Mouse (Mus musculus) ES-E14 (cell line): ENCODE measurements around the gene Ngrn. TPM values are rescaled to one million over a fixed set of nuclear protein-coding genes. Genes with fewer than 3 reads are reported as not detected.

Source experiments
- DNase-seq: peaks from one replicate; pipeline ENCODE4 v3.0.0-alpha.2; 2013; ENCODE audit warnings: low read depth, low spot score
- H3K27ac ChIP-seq: 2 replicates; pipeline ENCODE4 v1.5.1; 2012; ENCODE audit warnings: low read depth, mild to moderate bottlenecking, low read length, moderate library complexity, mixed read lengths; ENCODE audit not compliant: poor library complexity, insufficient read depth, severe bottlenecking
- H3K36me3 ChIP-seq: 2 replicates; pipeline ENCODE4 v1.6.1; 2012; ENCODE audit warnings: mild to moderate bottlenecking, low read length, moderate library complexity, mixed read lengths; ENCODE audit not compliant: control insufficient read depth, poor library complexity, insufficient read depth, severe bottlenecking
- H3K4me1 ChIP-seq, 2 experiments: fragments of 150-350 bp in 1 of 2; sonication (generic) in 1 of 2; 2 replicates each; pipeline ENCODE4 v1.6.1; 2012; ENCODE audit warnings: low read length in 2 of 2, mild to moderate bottlenecking in 1 of 2, mixed read lengths in 1 of 2; ENCODE audit not compliant: control insufficient read depth in 2 of 2, insufficient read depth in 2 of 2, poor library complexity in 1 of 2
- H3K4me3 ChIP-seq, 2 experiments: fragments of 150-350 bp in 1 of 2; sonication (generic) in 1 of 2; 2 replicates each; pipeline ENCODE4 v1.5.1; 2012; ENCODE audit warnings: low read length in 2 of 2, low read depth in 1 of 2, mild to moderate bottlenecking in 1 of 2, mixed read lengths in 1 of 2; ENCODE audit not compliant: insufficient read depth in 1 of 2, poor library complexity in 1 of 2, severe bottlenecking in 1 of 2
- H3K9ac ChIP-seq: 2 replicates; pipeline ENCODE4 v1.6.1; 2012; ENCODE audit warnings: low read depth, mild to moderate bottlenecking, low read length, mixed read lengths; ENCODE audit not compliant: poor library complexity, insufficient read depth, severe bottlenecking
- H3K9me3 ChIP-seq: fragments of 150-350 bp; sonication (generic); 2 replicates; pipeline ENCODE4 v1.6.1; 2012; ENCODE audit warnings: low read depth, mild to moderate bottlenecking, low read length; ENCODE audit not compliant: control insufficient read depth, insufficient read depth
- CHD2 ChIP-seq: IDR thresholded peaks from 2 replicates; pipeline ENCODE4 v1.6.1; 2014; ENCODE audit warnings: mild to moderate bottlenecking, low read depth, low read length, inconsistent platforms
- HCFC1 ChIP-seq: IDR thresholded peaks from 2 replicates; pipeline ENCODE4 v1.6.1; 2012; ENCODE audit warnings: low read length, inconsistent platforms, borderline replicate concordance; ENCODE audit not compliant: insufficient read depth
- MAFK ChIP-seq: IDR thresholded peaks from 2 replicates; pipeline ENCODE4 v1.6.1; 2014; ENCODE audit warnings: mild to moderate bottlenecking, low read depth, low read length, inconsistent platforms; ENCODE audit not compliant: insufficient read depth
- ZC3H11A ChIP-seq: IDR thresholded peaks from 2 replicates; pipeline ENCODE4 v1.6.1; 2012; ENCODE audit warnings: low read depth, mild to moderate bottlenecking, inconsistent platforms, low read length, borderline replicate concordance
- ZNF384 ChIP-seq: IDR thresholded peaks from 2 replicates; pipeline ENCODE4 v1.6.1; 2012; ENCODE audit warnings: low read depth, low read length, inconsistent platforms
- in situ Hi-C, 2 experiments: fragments of 600-800 bp; cut with MboI; formaldehyde crosslinking; loops; one replicate each; pipeline ENCODE4 v1.15.1; 2025; ENCODE audit warnings: low sequenced_read_pairs in 2 of 2, inconsistent platforms in 1 of 2; ENCODE audit not compliant: unreplicated experiment in 2 of 2
- total RNA-seq: library from RNA; depleted of rRNA; stranded (reverse); fragments of 300-350 nt; gene quantifications from 2 replicates; pipeline ENCODE4 v1.2.3, GENCODE M21; 2012; rRNA removed

The Ngrn gene
- 37.8 and 45.2 TPM in 2 replicates for total RNA-seq

- TF ChIP-seq CHD2 (no peak), HCFC1 (0 out of 2 replicates have a peak, but pooled peaks have one; percentile 34)
- DNase-seq: peak; percentile 83
- Histone ChIP-seq H3K4me1 (peaks cover 3 to 4% of the 10 kb centered on the region in 2 experiments; a peak in 2 of 4 replicates), H3K36me3 (peaks cover 16% of the 10 kb centered on the region), H3K9ac (peak within 1 kb of the TSS; percentile 96), H3K4me3 (peak within 1 kb of the TSS; percentile 92 to 95), H3K27ac (peak within 1 kb of the TSS; percentile 87), H3K9me3 (no peaks in the 10 kb centered on the region)
- in situ Hi-C loops: no loop called here
Measured at GRCm38 (mm10) chr7:80260625-80261371, at the start of gene Ngrn. TSS of gene Ngrn (plus strand) at chr7:80261215.

- no peak for TF ChIP-seq ZC3H11A
- no peak for TF ChIP-seq HCFC1
- TF ChIP-seq ZNF384: no peak
- TF ChIP-seq CHD2: no peak
- TF ChIP-seq MAFK: no peak
- H3K9me3 ChIP-seq: no peaks in the 10 kb centered on the region
- no peak for DNase-seq
- H3K4me3 ChIP-seq: no peak overlapping the region
- no peak overlapping the region for H3K27ac ChIP-seq
- in situ Hi-C loops: no loop called here
- peaks cover 7 to 16% of the 10 kb centered on the region in 2 experiments; a peak in 3 of 4 replicates for H3K4me1 ChIP-seq
- peaks cover 51% of the 10 kb centered on the region for H3K36me3 ChIP-seq
- H3K9ac ChIP-seq: no peak overlapping the region
Measured at GRCm38 (mm10) chr7:80213604-80214003, 47.4 kb upstream of the Ngrn start.

GRCm38 (mm10) chr7:80214459-80214858 lies 46.6 kb upstream of the Ngrn start:
- Histone ChIP-seq H3K4me1 (peaks cover 5 to 11% of the 10 kb centered on the region in 2 experiments; a peak in 2 of 4 replicates), H3K36me3 (peaks cover 59% of the 10 kb centered on the region), H3K9me3 (no peaks in the 10 kb centered on the region), H3K27ac (no peak overlapping the region), H3K4me3 (no peak overlapping the region), H3K9ac (no peak overlapping the region)
- no peak for DNase-seq
- in situ Hi-C loops: no loop called here
- no peak for TF ChIP-seq CHD2
- TF ChIP-seq MAFK: no peak
- no peak for TF ChIP-seq HCFC1
- no peak for TF ChIP-seq ZNF384
- no peak for TF ChIP-seq ZC3H11A

- in situ Hi-C loops: no loop called here
- DNase-seq: peak; percentile 79
- no peaks in the 10 kb centered on the region for H3K9me3 ChIP-seq
- H3K4me1 ChIP-seq: peaks cover 4 to 15% of the 10 kb centered on the region in 2 experiments; a peak in 2 of 4 replicates
- no peak overlapping the region for H3K27ac ChIP-seq
- no peak overlapping the region for H3K4me3 ChIP-seq
- peaks cover 67% of the 10 kb centered on the region for H3K36me3 ChIP-seq
- no peak overlapping the region for H3K9ac ChIP-seq
- no peak for TF ChIP-seq HCFC1
- TF ChIP-seq ZC3H11A: peak; percentile 67; the same call in 1 of the 2 replicates
Measured at GRCm38 (mm10) chr7:80215398-80215797, 45.6 kb upstream of the Ngrn start.

GRCm38 (mm10) chr7:80216566-80216965 lies 44.4 kb upstream of the Ngrn start:
- Histone ChIP-seq H3K36me3 (peaks cover 72% of the 10 kb centered on the region), H3K4me3 (no peak overlapping the region), H3K9me3 (no peaks in the 10 kb centered on the region), H3K9ac (no peak overlapping the region), H3K4me1 (peaks cover 2 to 17% of the 10 kb centered on the region in 2 experiments; a peak in 2 of 4 replicates), H3K27ac (no peak overlapping the region)
- no peak for DNase-seq
- in situ Hi-C loops: no loop called here
- TF ChIP-seq HCFC1: no peak
- no peak for TF ChIP-seq ZNF384
- no peak for TF ChIP-seq ZC3H11A
